Mouse (Mus musculus): ENCODE data around the gene Laptm5. TPM values are rescaled to one million over a fixed set of nuclear protein-coding genes. Genes with fewer than 3 reads are reported as not detected.
A peak's percentile ranks its signal among the peaks of the same experiment; 100 is the strongest.

Gene Laptm5
- total and polyA plus RNA-seq, 2 experiments from 2014 or later, result 28.2 to 36.2 TPM

- Histone ChIP-seq H3K4me1 (ENCODE audit: insufficient read depth, low read length) (no peaks in the 10 kb centered on the region), H3K27me3 (ENCODE audit: insufficient read depth, low read length) (no peaks in the 10 kb centered on the region), H3K4me2 (ENCODE audit: low read depth, low read length, poor library complexity, severe bottlenecking) (no peak overlapping the region), H3K9me3 (ENCODE audit: low read length) (no peaks in the 10 kb centered on the region), H3K36me3 (ENCODE audit: insufficient read depth, low read length) (no peaks in the 10 kb centered on the region), H3K4me3 (ENCODE audit: low read depth, low read length) (no peak overlapping the region), H3K9ac (replicated peaks; ENCODE audit: low read length, poor library complexity, severe bottlenecking) (no peak overlapping the region), H3K27ac (ENCODE audit: low read depth, low read length) (no peak overlapping the region)
- ATAC-seq (ENCODE audit: low FRiP score) (no peak), DNase-seq (ENCODE audit: low spot score) (peak; percentile 84)
- peak; percentile 96 for TF ChIP-seq CTCF (IDR thresholded peaks at IDR 0.05)
- 38% methylated on average over 17 of the region's 17 CpGs for WGBS
Observed at GRCm38 (mm10) chr4:130892001-130892587, 20.8 kb upstream of the Laptm5 start.

- Histone ChIP-seq H3K4me3 (ENCODE audit: low read depth, low read length) (no peak overlapping the region), H3K4me1 (ENCODE audit: insufficient read depth, low read length) (no peaks in the 10 kb centered on the region), H3K9me3 (ENCODE audit: low read length) (no peaks in the 10 kb centered on the region), H3K27ac (ENCODE audit: low read depth, low read length) (no peak overlapping the region), H3K27me3 (ENCODE audit: insufficient read depth, low read length) (no peaks in the 10 kb centered on the region), H3K9ac (replicated peaks; ENCODE audit: low read length, poor library complexity, severe bottlenecking) (no peak overlapping the region), H3K36me3 (ENCODE audit: insufficient read depth, low read length) (no peaks in the 10 kb centered on the region), H3K4me2 (ENCODE audit: low read depth, low read length, poor library complexity, severe bottlenecking) (no peak overlapping the region)
- peak; percentile 49 for TF ChIP-seq CTCF (IDR thresholded peaks at IDR 0.05)
- WGBS, result 66% methylated on average over 5 of the region's 5 CpGs
- ATAC-seq (ENCODE audit: low FRiP score), result no peak
- no peak for DNase-seq (ENCODE audit: low spot score)
Observed at GRCm38 (mm10) chr4:130893688-130894087, 19.2 kb upstream of the Laptm5 start.

- Histone ChIP-seq H3K9me3 (ENCODE audit: low read length) (no peaks in the 10 kb centered on the region), H3K4me2 (ENCODE audit: low read depth, low read length, poor library complexity, severe bottlenecking) (no peak overlapping the region), H3K4me1 (ENCODE audit: insufficient read depth, low read length) (no peaks in the 10 kb centered on the region), H3K36me3 (ENCODE audit: insufficient read depth, low read length) (no peaks in the 10 kb centered on the region), H3K4me3 (ENCODE audit: low read depth, low read length) (no peak overlapping the region), H3K27me3 (ENCODE audit: insufficient read depth, low read length) (no peaks in the 10 kb centered on the region), H3K9ac (replicated peaks; ENCODE audit: low read length, poor library complexity, severe bottlenecking) (no peak overlapping the region), H3K27ac (ENCODE audit: low read depth, low read length) (no peak overlapping the region)
- DNase-seq (ENCODE audit: low spot score), result no peak
- no peak for ATAC-seq (ENCODE audit: low FRiP score)
- WGBS, result 92% methylated on average over 6 of the region's 6 CpGs
- no peak for TF ChIP-seq CTCF (IDR thresholded peaks at IDR 0.05)
Observed at GRCm38 (mm10) chr4:130895701-130896100, 17.2 kb upstream of the Laptm5 start.

GRCm38 (mm10) chr4:130896372-130896771 is 16.6 kb upstream of the Laptm5 start:
- no peaks in the 10 kb centered on the region for H3K4me1 ChIP-seq (ENCODE audit: insufficient read depth, low read length)
- WGBS, result 72% methylated on average over 2 of the region's 2 CpGs

GRCm38 (mm10) chr4:130899383-130899781 is 13.5 kb upstream of the Laptm5 start:
- DNase-seq (ENCODE audit: low spot score) (no peak), ATAC-seq (ENCODE audit: low FRiP score) (no peak)
- Histone ChIP-seq H3K4me1 (ENCODE audit: insufficient read depth, low read length) (no peaks in the 10 kb centered on the region), H3K4me2 (ENCODE audit: low read depth, low read length, poor library complexity, severe bottlenecking) (no peak overlapping the region), H3K9ac (replicated peaks; ENCODE audit: low read length, poor library complexity, severe bottlenecking) (no peak overlapping the region), H3K27ac (ENCODE audit: low read depth, low read length) (no peak overlapping the region), H3K27me3 (ENCODE audit: insufficient read depth, low read length) (no peaks in the 10 kb centered on the region), H3K36me3 (ENCODE audit: insufficient read depth, low read length) (no peaks in the 10 kb centered on the region), H3K4me3 (ENCODE audit: low read depth, low read length) (no peak overlapping the region), H3K9me3 (ENCODE audit: low read length) (no peaks in the 10 kb centered on the region)
- TF ChIP-seq CTCF (IDR thresholded peaks at IDR 0.05), result no peak
- 76% methylated on average over 2 of the region's 3 CpGs for WGBS

More at GRCm38 (mm10) chr4:130896372-130896771, 16.6 kb upstream of the Laptm5 start:
- DNase-seq (ENCODE audit: low spot score) (peak; percentile 58), ATAC-seq (ENCODE audit: low FRiP score) (no peak)
- H3K36me3 ChIP-seq (ENCODE audit: insufficient read depth, low read length), result no peaks in the 10 kb centered on the region
- H3K4me2 ChIP-seq (ENCODE audit: low read depth, low read length, poor library complexity, severe bottlenecking), result no peak overlapping the region
- TF ChIP-seq CTCF (IDR thresholded peaks at IDR 0.05), result peak; percentile 83
- H3K27me3 ChIP-seq (ENCODE audit: insufficient read depth, low read length), result no peaks in the 10 kb centered on the region
- no peak overlapping the region for H3K27ac ChIP-seq (ENCODE audit: low read depth, low read length)
- no peak overlapping the region for H3K9ac ChIP-seq (replicated peaks; ENCODE audit: low read length, poor library complexity, severe bottlenecking)
- no peak overlapping the region for H3K4me3 ChIP-seq (ENCODE audit: low read depth, low read length)
- H3K9me3 ChIP-seq (ENCODE audit: low read length), result no peaks in the 10 kb centered on the region

- no peak for ATAC-seq (ENCODE audit: low FRiP score)
- Histone ChIP-seq H3K9ac (replicated peaks; ENCODE audit: low read length, poor library complexity, severe bottlenecking) (no peak overlapping the region), H3K9me3 (ENCODE audit: low read length) (no peaks in the 10 kb centered on the region), H3K27me3 (ENCODE audit: insufficient read depth, low read length) (no peaks in the 10 kb centered on the region), H3K27ac (ENCODE audit: low read depth, low read length) (no peak overlapping the region), H3K36me3 (ENCODE audit: insufficient read depth, low read length) (no peaks in the 10 kb centered on the region), H3K4me3 (ENCODE audit: low read depth, low read length) (no peak overlapping the region), H3K4me2 (ENCODE audit: low read depth, low read length, poor library complexity, severe bottlenecking) (no peak overlapping the region), H3K4me1 (ENCODE audit: insufficient read depth, low read length) (no peaks in the 10 kb centered on the region)
- no peak for TF ChIP-seq CTCF (IDR thresholded peaks at IDR 0.05)
- DNase-seq (ENCODE audit: low spot score), result no peak
- 90% methylated on average over 6 of the region's 6 CpGs for WGBS
Observed at GRCm38 (mm10) chr4:130899782-130900427, 13.0 kb upstream of the Laptm5 start.
